Mouse (Mus musculus): ENCODE measurements at regions not wholly inside any gene's neighbourhood (a gene's known extent, or its start where the extent isn't known, plus 50 kb on each side); places are given as distances from the start of the nearest gene placed in this dataset.

DNA sequence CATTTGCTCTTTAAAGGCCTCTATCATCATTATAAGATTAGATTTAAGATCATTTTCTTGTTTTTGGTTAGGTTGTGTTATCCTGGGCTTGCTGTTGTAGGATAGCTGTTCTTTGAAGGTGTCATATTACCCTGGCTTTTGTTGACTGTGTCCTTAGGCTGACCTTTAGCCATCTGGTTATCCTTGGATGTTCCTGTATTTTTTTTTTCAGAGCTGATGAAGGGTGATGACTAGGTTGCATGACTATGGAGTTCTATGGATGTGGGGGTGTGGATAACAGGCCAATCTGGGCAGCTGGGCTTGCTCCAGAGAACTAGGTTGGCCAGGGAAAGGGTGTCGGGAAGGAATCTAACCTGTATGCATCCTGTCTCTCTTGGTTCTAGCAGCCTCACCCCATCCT, 74.2 kb downstream of the Dmrta1 start:
- TF ChIP-seq CTCF (IDR thresholded peaks at IDR 0.05; ENCODE audit: borderline replicate concordance, control insufficient read depth, extremely low read depth, insufficient read depth, low read length, poor library complexity) (no peak), POLR2A (IDR thresholded peaks at IDR 0.05; ENCODE audit: control insufficient read depth, extremely low read depth, insufficient read depth, low read length, poor library complexity) (no peak)

Measured in thymus, adult 2 months (tissue).